Mouse (Mus musculus) liver, embryonic 14.5 days (tissue): ENCODE measurements around the gene Atp6v0a1. TPM values are rescaled to one million over a fixed set of nuclear protein-coding genes. Genes with fewer than 3 reads are reported as not detected.

Source experiments
- ATAC-seq: fragments of 200-750 bp; cut with Nextera tagmentation; 2 replicates; pipeline ENCODE4 v1.8.0; 2017; ENCODE audit warnings: moderate number of reproducible peaks, mild to moderate bottlenecking, moderate library complexity; ENCODE audit not compliant: insufficient read depth
- DNase-seq, 3 experiments: peaks; one replicate each; pipeline ENCODE4 v3.0.0-alpha.2; 2012 to 2013; ENCODE audit warnings: low read depth in 3 of 3, low spot score in 3 of 3
- H3K27ac ChIP-seq: fragments of 300-500 bp; sonication (generic); 2 replicates; pipeline ENCODE4 v1.5.1; 2014; ENCODE audit warnings: moderate library complexity, mild to moderate bottlenecking, control low read depth, inconsistent platforms
- H3K27me3 ChIP-seq: fragments of 300-500 bp; sonication (generic); 2 replicates; pipeline ENCODE4 v1.6.1; 2014; ENCODE audit warnings: mild to moderate bottlenecking, low read length, moderate library complexity; ENCODE audit not compliant: control insufficient read depth, insufficient read depth
- H3K36me3 ChIP-seq: fragments of 300-500 bp; sonication (generic); replicated peaks from 2 replicates; pipeline ENCODE4 v1.6.1; 2014; ENCODE audit warnings: low read depth; ENCODE audit not compliant: control insufficient read depth, insufficient read depth
- H3K4me1 ChIP-seq, 2 experiments: fragments of 200-500 bp in 1 of 2; fragments of 300-500 bp in 1 of 2; sonication (generic) in 1 of 2; replicated peaks; 2 replicates each; pipeline ENCODE4 v1.6.1; 2012 to 2014; ENCODE audit warnings: antibody characterized with exemption in 1 of 2, inconsistent platforms in 1 of 2, low read length in 1 of 2; ENCODE audit not compliant: control insufficient read depth in 2 of 2, insufficient read depth in 2 of 2
- H3K4me2 ChIP-seq: fragments of 300-500 bp; sonication (generic); 2 replicates; pipeline ENCODE4 v1.6.1; 2014; ENCODE audit warnings: low read depth, mild to moderate bottlenecking, control low read depth, moderate library complexity
- H3K4me3 ChIP-seq, 2 experiments: fragments of 200-500 bp in 1 of 2; fragments of 300-500 bp in 1 of 2; sonication (generic) in 1 of 2; 2 replicates each; pipeline ENCODE4 v1.5.1; 2012 to 2014; ENCODE audit warnings: low read depth in 2 of 2, low read length in 2 of 2, mild to moderate bottlenecking in 2 of 2, control low read depth in 1 of 2, inconsistent platforms in 1 of 2, moderate library complexity in 1 of 2; ENCODE audit not compliant: insufficient read depth in 1 of 2
- H3K9ac ChIP-seq: fragments of 300-500 bp; sonication (generic); replicated peaks from 2 replicates; pipeline ENCODE4 v1.6.1; 2014; ENCODE audit warnings: mild to moderate bottlenecking, control low read depth, moderate library complexity
- H3K9me3 ChIP-seq: fragments of 300-500 bp; sonication (generic); 2 replicates; pipeline ENCODE4 v1.6.1; 2016; ENCODE audit warnings: low read length, mixed read lengths; ENCODE audit not compliant: control insufficient read depth
- CTCF ChIP-seq: IDR thresholded peaks from 2 replicates; pipeline ENCODE4 v1.5.1; 2016; ENCODE audit warnings: antibody characterized with exemption, low read depth, control low read depth
- EP300 ChIP-seq: IDR thresholded peaks from 2 replicates; pipeline ENCODE4 v1.6.1; 2016; ENCODE audit warnings: antibody characterized with exemption, low read depth
- WGBS: fragments of 180-500 bp; shearing (Covaris S2); extraction: QIAGEN DNeasy Blood & Tissue Kit; methylation state at CpG from one replicate; pipeline ENCODE4 v1.1.7; 2014; ENCODE audit not compliant: insufficient replicate concordance; 5-methylcytosine and 5-hydroxymethylcytosine counted together
- polyA plus RNA-seq, 2 experiments: library from polyadenylated mRNA; depleted of rRNA in 1 of 2; stranded (reverse) in 1 of 2; unstranded in 1 of 2; fragments of >200 nt; fragmentation: Nextera tagmentation in 1 of 2; extraction: Ambion mirVana in 1 of 2; gene quantifications; 2 replicates each; pipeline versions ENCODE4 v1.2.1 to v1.2.3; 2012 to 2014

The Atp6v0a1 gene
- polyA plus RNA-seq, 2 experiments: 29.5 to 37.8 TPM

DNA sequence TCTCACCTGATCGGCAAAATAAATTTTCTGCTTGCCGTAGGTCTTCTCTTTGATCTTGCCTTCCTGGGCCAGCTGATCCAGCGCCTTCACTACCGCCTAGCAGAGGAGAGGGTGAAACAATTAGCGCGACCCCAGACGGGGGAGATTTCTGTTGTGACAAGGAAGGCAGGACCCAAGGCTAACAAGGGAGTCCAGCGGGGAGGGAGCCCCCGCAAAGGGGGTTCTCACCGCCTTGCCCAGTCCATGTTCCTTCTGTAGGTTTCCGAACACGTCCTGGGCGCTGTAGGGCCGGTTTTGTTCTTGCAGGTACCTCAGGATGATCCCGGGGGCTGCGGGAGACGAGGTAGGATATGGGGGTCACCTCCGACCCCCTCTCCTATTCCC lies 85.7 kb downstream of the Atp6v0a1 start:
- WGBS: 0% methylated on average over 18 of the region's 18 CpGs
- Histone ChIP-seq H3K4me2 (peak overlapping the region; percentile 88), H3K36me3 (peaks cover 48% of the 10 kb centered on the region), H3K27me3 (no peaks in the 10 kb centered on the region), H3K9me3 (no peaks in the 10 kb centered on the region), H3K9ac (peak overlapping the region; percentile 69), H3K4me3 (peak overlapping the region; percentile 80 to 96), H3K4me1 (peaks cover 1 to 5% of the 10 kb centered on the region in 2 experiments; a peak in 1 of 4 replicates), H3K27ac (peak overlapping the region; percentile 11; the same call in 1 of the 2 replicates)
- ATAC-seq (no peak; the same call in 1 of the 2 replicates), DNase-seq (no peak)
- TF ChIP-seq CTCF: no peak
- TF ChIP-seq EP300: no peak

DNA sequence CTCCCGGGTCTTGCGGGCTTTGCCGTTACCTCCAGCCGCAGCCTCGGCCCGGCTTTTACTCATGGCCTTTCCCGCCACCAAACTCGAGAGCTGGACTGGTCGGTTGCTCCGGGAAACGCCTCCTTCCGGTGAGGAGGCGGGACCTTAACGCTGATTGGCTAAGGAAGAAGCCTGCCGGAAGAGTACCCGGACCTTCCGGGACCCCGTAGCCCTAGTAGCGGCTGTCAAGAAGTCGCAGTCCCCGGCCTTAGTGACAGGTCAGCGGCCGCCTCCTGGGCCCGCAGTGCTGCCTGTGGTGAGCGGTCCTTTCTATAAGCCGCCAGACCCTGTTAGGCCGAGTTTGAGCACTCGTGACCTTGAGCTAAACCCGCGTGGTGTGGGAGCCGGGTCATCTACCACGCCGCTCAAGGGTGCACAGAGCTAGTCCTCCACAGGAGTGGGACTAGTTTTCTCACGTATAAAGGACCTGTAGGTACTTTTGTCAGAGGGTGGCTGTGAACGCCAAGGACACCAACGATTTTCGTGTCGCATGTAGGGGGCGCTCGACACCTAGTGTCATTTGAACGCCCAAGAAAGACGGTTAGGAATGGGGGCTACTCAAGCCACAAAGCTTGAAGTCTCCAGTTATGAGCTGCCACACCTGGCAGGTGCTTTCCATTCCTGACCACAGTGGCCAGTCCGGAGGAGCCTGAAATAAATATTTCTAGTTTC lies 86.2 kb downstream of the Atp6v0a1 start, which contains the start of gene Psmc3ip:
Gene Psmc3ip, minus strand, starts transcription at position 123 of the 711 bp plus-strand sequence.
- peak within 1 kb of the TSS; percentile 88 for H3K4me2 ChIP-seq
- H3K36me3 ChIP-seq: peaks cover 50% of the 10 kb centered on the region
- H3K9ac ChIP-seq: peak within 1 kb of the TSS; percentile 85
- DNase-seq (peak; percentile 94), ATAC-seq (peak; percentile 98)
- WGBS: under 1% methylated on average over 43 of the region's 43 CpGs
- H3K27ac ChIP-seq: peak within 1 kb of the TSS; percentile 89
- no peaks in the 10 kb centered on the region for H3K27me3 ChIP-seq
- peak within 1 kb of the TSS; percentile 80 to 96 for H3K4me3 ChIP-seq
- peaks cover 1 to 5% of the 10 kb centered on the region in 2 experiments; a peak in 1 of 4 replicates for H3K4me1 ChIP-seq
- no peaks in the 10 kb centered on the region for H3K9me3 ChIP-seq
- peak; percentile 93 for TF ChIP-seq CTCF
- TF ChIP-seq EP300: peak; percentile 29; the same call in 1 of the 2 replicates

DNA sequence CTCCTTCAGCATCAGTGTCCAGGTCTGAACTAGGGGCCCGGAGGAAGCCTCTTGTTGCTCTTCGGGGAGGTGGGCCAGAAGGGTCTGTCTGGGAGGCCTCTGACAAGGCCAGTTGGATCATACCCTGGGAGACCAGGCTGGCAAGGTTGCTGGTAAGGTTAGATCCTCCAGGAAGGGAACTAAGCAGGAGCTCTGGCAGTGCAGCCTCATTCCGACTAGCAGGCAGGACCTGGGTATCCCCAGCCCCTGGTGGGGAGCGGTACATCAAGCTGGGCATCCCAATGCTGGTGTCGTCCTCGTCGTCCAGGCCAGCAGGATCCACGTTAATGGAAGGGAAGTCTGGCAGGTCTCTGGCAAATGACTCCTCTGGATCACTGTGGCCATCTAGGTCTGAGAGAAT lies 89.0 kb downstream of the Atp6v0a1 start:
- WGBS: 80% methylated on average over 8 of the region's 8 CpGs
- H3K36me3 ChIP-seq: peaks cover 51% of the 10 kb centered on the region
- H3K4me1 ChIP-seq: peaks cover 1 to 5% of the 10 kb centered on the region in 2 experiments; a peak in 1 of 4 replicates
- ATAC-seq (no peak), DNase-seq (no peak)
- no peaks in the 10 kb centered on the region for H3K27me3 ChIP-seq
- H3K4me2 ChIP-seq: no peak overlapping the region
- no peak overlapping the region for H3K27ac ChIP-seq
- TF ChIP-seq CTCF (no peak), EP300 (no peak)
- H3K9ac ChIP-seq: no peak overlapping the region
- H3K9me3 ChIP-seq: no peaks in the 10 kb centered on the region
- no peak overlapping the region for H3K4me3 ChIP-seq

DNA sequence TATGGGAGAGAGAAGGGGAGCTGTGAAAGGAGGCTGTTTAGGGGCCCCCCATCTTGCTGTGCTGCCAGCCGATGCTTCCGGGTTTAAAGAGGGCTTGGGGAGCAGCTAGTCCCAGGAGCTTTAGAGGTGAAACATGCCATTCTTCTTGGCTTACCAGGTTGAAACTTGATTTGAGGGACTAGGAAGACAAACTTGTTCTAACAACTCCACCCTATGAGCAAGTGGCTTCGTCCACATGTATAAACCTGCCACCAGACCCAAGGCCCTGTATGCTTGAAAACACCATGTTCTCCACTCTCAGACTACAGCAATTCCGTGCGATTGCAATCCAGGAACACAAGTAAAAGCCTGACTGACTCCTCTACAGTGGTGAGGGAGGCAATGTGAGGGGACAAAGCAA lies 93.8 kb downstream of the Atp6v0a1 start:
- H3K4me1 ChIP-seq: no peaks in the 10 kb centered on the region
- peaks cover 50% of the 10 kb centered on the region for H3K36me3 ChIP-seq
- DNase-seq: no peak
- H3K27ac ChIP-seq: no peak overlapping the region
- no peak overlapping the region for H3K9ac ChIP-seq
- 89% methylated on average over 5 of the region's 5 CpGs for WGBS
- H3K4me3 ChIP-seq: no peak overlapping the region
- H3K4me2 ChIP-seq: no peak overlapping the region
- ATAC-seq: no peak
- no peaks in the 10 kb centered on the region for H3K27me3 ChIP-seq
- H3K9me3 ChIP-seq: no peaks in the 10 kb centered on the region
- no peak for TF ChIP-seq CTCF
- TF ChIP-seq EP300: no peak

DNA sequence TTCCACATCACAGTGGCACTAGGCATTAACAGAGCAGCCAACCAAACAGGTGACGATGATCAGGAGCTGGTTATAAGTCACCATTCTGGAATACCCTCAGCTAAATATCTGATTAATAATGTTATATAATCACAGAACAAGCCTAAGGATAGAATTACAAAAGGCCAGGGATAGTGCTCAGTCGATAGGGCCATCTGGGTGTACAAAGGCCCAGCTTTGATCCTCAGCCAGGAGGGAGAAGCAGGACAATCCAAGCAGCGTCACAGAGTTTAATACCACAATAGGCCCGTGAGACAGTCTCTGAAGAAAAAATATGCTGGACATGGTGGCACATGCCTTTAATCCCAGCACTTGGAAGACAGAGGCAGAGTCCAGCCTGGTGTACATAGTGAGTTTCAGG lies 100.1 kb downstream of the Atp6v0a1 start:
- Histone ChIP-seq H3K4me3 (no peak overlapping the region), H3K9ac (no peak overlapping the region), H3K36me3 (peaks cover 4% of the 10 kb centered on the region), H3K27ac (no peak overlapping the region), H3K4me1 (peaks cover 0 to 3% of the 10 kb centered on the region in 2 experiments; a peak in 1 of 4 replicates), H3K27me3 (no peaks in the 10 kb centered on the region), H3K4me2 (no peak overlapping the region), H3K9me3 (no peaks in the 10 kb centered on the region; the same call in 1 of the 2 replicates)
- TF ChIP-seq CTCF: no peak
- no peak for ATAC-seq
- DNase-seq: no peak
- WGBS: 80% methylated on average over 4 of the region's 4 CpGs
